Mouse (Mus musculus) gastrocnemius, postnatal 4 days (tissue): ENCODE data around the gene Pnpla1. TPM values are rescaled to one million over a fixed set of nuclear protein-coding genes. Genes with fewer than 3 reads are reported as not detected.
"Not testable (repeated sequence)": the region's sequence is repeated elsewhere in the genome, so short reads cannot be mapped to it uniquely, and the experiment has no call there.

Source experiments
- DNase-seq, 2 experiments: peaks; one replicate each; pipeline ENCODE4 v3.0.0; 2021 to 2022; ENCODE audit warnings: low spot score in 2 of 2, mixed read lengths in 2 of 2
- long read RNA-seq, 2 experiments: library from polyadenylated mRNA; stranded (forward); transcript quantifications; one replicate each; pipeline ENCODE4 v2.0.0; 2021
- total RNA-seq, 2 experiments: library from RNA; stranded (reverse); gene quantifications; 2 replicates each; pipeline ENCODE4 v1.2.3; 2021

Gene Pnpla1
- total RNA-seq = not detected
- long read RNA-seq, experiment 1 = 0 reads
- long read RNA-seq, experiment 2 = 0 reads

DNA sequence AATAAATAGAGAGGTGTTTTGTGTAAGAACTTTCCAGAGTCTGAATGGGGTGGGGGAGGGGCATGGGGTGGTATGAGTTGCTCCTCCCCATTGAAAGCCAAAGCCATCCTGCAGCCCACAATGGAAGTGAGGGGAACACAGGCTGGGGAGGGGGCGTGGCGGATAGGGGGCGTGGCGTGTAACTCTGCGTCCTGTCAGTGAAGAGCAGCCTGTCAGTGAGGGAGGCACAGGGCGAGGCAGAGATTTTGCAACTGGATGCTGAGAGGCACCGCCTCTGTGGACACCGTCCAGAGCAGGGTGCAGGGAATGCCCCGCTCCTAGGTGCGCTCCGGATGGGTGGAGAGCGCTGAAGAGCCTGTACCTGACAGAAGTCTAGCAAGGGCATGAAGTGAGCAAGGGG is at the start of gene Pnpla1:
TSS of gene Pnpla1 (plus strand) at position 207 of the 400 bp plus-strand sequence.
- DNase-seq = no peak

DNA sequence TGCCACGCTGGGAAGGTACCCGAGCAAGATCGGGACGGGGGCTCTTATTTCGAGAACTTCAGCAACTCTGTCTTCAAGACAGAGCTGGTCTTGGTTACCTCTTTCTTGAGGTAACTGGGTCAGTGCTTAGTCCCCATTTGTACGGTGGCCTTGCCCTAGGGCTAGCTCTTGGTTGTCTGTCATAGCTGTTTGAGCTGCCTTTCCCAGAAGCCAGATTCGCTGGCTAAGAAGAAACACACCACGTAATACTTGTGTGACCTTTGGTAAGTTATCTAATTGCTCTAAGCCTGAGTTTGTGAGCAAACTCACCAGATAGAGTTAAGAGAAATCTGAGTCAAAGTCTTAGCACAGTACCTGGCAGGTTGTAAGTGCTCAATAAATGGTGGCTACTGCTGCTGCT is 49.5 kb upstream of the Pnpla1 start:
- no peak for DNase-seq

DNA sequence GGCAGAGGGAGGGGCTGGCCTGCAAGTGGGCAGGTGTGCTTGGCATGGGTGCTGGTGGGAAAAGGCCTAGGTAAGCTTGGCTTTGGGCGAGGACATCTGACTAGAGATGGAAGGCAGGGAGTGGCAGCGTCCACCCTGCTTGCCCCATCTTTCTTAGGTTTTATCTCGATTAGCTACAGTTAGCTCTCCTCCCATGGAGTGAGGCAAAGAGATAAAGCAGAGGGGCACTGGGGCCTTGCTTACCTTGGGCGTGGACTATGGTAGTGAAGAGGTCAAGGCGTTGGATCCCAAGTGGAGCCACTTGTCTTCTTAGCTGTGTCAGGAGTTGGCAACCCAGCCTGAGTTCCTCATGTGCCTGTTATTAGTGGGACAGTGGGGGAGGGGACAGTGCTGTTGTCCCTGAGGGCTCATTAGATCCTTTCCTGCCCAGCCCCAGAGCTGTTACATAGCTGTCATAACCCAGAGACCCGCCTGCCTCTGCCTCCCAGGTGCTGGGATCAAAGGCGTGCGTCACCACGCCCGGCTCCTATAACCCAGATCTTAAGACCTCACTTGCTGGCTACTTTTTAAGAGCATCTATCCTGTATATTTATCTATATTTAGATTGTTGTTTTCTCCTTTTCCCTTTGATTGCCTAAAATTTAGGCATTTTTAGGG is 48.9 kb upstream of the Pnpla1 start:
- DNase-seq = no peak

DNA sequence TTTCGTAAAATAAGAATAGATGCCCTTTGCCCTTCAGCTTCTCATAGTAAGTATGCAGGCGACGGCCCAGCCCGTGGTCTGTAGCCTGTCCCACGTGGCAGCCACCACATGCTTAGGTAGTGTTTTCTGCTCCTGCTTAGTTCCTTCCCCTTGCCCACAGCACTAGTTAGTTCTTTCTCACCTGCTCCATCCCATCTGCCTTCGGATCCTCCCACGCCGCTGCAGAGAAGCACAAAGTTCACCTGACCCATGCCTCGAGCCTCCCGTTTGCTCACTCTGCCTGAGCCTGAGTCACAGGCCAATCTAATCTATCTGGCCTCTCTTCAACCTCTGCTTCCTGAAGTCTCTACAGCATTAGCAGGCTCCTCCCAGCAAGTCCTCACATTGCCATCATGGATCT is 45.9 kb upstream of the Pnpla1 start:
- no peak for DNase-seq

DNA sequence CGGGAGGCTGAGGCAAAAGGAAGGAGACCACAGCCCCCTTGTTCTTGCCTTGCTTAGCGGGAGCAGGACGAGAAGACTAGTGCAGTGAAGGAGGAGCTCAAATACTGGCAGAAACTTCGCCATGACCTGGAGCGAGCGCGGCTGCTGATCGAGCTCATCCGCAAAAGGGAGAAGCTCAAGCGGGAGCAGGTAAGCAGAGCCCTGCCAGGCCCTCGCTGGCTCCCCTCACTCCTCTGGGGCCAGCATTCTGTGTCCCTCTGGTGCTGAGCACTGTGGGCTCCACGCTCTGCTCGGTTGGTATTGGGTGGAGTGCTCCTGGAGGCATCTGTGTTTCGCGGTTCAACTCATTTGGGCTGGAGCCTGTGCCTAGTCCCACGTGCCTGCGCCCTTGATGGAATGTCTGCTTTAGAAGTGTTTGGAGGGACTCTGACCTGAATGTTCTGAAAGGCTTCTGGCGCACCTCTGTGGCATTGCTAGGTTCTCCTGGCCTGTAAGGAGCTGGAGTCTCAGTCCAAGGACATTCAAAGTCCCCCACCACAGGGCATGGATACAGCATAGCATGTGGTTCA is 43.6 kb upstream of the Pnpla1 start:
- no peak for DNase-seq

DNA sequence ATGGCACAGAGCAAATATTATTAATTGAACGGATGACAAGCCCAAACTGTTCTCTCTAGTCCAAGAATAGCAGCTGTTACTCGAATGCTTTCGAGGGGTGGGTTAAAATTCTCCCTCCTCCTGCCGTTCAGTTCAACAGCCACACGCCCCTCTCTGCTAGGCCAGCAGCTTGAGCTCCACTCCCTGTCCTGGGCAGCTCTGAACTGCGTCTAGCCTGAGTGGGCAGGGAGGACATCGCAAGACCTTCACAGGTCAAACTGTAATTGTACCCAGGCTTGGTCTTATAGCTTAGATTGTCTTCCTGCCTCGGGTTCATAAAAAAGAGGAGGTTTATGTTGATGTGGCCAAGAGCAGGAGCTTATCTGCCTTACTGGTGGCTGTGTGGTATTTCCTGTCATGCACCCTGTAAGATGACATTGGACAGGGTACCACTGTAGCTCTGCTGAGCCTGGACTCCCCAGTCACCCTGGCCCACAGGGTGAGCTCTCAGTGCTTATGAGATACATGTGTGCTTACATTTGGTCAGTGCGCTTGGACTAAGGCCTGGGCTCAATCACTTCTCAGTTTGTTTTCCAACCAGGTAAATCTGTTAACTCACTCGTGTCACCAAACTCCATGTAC is 42.7 kb upstream of the Pnpla1 start:
- no peak for DNase-seq

DNA sequence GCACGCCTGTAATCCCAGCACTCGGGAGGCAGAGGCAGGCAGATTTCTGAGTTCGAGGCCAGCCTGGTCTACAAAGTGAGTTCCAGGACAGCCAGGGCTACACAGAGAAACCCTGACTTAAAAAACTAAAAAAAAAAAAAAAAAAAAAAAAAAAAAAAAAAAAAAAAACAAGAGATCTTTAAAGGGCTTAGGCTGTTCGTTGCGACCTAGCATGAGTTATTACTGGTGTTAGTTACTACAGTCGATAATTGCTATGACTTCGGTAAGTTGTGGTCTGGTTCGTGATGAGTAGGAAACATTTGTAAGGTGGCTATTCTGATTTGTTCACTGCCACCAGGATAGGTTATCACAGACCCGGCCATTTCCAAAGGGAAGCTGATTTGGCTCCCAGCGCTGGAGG is 41.9 kb upstream of the Pnpla1 start:
- DNase-seq = not testable (repeated sequence)

DNA sequence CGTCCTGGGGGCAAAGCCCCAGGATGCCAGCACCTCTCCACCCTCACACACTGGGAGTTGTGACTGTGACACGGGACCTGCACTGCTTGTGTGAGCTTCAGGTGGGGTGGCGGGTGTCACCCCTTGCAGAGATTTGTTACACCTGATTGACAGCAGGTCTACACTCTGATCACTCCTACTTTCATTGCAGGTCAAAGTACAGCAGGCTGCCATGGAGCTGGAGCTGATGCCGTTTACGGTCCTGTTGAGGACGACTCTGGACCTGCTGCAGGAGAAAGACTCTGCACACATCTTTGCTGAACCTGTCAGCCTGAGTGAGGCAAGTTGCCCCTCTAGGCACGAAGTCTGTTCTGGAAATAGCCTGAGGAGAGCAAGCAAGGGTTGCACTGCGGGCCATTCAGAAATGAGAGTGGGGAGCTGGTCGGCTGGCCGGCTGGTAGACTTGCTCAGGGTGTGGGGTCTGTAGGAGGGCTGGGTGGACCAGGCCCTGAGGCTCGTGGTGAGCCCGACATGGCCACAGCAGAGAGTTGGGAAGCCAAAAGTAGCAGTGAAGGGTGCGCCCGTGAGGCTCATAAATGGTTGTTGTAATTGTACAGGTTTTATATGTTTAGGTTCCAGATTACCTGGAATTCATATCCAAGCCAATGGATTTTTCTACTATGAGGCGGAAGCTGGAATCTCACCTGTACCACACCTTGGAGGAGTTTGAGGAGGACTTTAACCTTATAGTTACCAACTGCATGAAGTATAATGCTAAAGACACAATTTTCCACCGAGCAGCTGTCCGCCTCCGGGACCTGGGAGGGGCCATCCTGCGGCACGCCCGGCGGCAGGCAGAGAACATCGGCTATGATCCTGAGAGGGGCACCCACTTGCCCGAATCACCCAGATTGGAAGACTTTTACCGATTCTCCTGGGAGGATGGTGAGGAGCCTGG is 41.1 kb upstream of the Pnpla1 start:
- no peak for DNase-seq

DNA sequence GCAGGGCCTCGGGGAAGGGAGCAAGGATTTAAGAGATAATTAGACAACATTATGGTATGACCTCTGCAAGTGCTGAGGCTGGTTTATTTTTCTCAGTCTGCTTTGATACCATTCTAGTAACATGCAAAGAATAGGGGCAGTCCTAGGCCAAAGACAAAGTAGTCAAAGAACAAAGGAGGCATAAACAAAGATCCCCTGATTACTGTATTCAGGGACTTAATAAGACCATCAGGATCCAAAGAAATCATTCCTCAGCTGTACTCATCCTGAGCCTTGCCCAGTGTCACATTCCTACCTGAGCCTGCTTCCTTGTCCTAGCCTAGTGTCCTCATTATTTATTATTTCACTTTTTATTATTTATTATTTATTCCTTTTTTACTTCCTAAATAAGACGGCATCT is 38.0 kb upstream of the Pnpla1 start:
- DNase-seq = no peak

DNA sequence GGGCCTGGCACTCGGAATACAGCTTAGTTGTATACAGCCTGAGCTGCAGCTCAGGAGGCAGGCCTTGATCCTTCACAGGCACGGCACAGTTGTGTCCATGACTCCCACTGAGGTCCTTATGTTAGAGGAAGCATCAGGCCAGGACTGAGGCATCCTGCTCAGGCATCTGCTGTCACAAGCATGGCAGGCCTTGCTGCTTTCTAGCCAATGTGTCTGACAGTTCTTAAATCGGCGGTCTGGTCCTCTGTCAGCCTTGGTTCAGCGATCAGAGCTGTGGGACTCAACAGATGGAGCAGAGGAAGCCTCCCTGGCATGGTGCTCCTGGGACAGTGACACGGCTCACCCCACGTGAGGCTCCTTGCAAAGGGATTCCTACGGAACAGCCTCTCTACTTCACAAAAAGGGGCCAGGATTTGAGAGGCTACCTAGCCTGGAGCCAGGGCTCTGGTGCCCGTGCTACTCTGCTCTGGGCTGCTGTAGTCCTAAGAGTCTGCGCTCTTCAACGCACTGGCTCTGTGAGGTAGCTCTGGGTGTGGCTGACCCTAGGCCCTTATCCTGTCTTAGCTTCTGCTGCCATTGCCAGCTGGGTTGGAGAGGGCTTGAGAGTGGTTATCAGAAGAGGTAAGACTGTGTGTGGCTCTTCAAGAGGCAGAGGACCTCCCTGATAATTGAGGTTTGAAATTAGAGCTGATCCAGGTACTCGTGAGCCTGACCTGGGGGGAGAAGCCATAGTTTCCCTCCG is 35.0 kb upstream of the Pnpla1 start:
- no peak for DNase-seq

DNA sequence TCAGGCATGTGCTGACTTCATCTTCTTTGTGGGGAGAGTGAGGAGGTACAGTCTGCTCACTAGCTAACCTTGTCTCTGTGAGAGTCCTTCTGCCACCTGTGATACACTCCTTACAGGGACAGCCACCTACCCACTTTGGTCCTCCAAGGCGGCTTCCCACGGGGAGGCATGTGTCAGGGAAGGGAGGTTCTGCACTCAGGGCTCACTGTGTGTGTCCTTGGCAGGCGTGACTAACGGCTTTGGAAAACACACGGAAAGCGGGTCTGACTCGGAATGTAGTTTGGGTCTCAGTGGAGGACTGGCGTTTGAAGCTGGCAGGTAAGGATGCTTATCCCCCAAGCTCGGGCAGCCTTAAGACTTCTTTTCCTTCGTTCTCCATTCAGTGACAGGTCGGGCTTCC is 34.5 kb upstream of the Pnpla1 start:
- no peak for DNase-seq

DNA sequence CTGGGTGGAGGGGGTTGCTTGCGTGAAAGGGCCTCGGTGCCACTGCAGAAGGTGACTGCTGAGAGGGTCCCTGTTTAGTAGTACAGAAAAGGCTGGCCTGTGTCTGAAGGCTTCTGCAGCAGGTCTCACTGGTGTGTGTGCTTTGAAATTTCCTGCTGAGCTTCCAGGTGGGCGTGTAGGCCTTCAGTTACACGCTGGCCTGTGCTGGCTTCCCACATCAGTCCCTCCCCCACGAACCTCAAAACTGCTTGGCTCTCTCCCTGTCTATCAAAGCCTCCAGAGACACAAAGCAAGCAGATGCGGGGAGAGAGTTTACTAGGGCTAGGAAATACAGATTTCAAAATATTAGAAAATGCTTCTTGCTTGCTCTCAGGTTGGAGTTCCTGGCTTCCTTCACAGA is 33.3 kb upstream of the Pnpla1 start:
- no peak for DNase-seq

DNA sequence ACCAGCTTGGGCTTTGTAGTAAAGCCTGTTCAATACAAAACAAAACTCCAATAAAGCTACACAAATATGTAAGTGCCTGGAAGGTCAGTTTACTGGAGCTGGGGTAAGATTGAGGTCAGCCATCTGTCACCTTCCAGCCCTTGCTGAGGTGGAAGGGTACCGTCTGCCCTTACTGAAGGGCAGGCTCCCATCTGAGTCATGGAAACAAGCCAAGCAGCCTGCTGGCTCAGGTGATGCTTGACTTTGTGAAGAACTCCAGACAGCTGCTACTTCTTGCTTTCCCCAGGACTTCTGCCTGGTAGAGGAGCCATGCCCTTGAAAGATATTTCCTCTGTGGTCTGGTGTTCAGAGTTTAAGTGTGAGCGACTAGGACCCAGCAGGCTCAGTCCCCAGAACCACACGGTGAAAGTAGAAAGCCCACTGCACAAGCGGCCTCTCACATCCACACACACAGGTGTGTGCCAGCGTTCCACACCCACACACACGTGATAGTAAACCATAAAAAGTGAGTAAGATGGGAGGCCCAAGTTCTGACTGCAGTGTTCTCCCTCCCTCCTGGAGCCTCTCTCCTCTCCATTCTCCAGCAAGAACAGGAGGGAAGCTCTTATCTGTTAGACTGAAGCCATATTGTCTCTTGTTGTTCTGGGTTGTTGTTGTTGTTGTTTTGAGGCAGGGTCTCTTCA is 32.7 kb upstream of the Pnpla1 start:
- no peak for DNase-seq

DNA sequence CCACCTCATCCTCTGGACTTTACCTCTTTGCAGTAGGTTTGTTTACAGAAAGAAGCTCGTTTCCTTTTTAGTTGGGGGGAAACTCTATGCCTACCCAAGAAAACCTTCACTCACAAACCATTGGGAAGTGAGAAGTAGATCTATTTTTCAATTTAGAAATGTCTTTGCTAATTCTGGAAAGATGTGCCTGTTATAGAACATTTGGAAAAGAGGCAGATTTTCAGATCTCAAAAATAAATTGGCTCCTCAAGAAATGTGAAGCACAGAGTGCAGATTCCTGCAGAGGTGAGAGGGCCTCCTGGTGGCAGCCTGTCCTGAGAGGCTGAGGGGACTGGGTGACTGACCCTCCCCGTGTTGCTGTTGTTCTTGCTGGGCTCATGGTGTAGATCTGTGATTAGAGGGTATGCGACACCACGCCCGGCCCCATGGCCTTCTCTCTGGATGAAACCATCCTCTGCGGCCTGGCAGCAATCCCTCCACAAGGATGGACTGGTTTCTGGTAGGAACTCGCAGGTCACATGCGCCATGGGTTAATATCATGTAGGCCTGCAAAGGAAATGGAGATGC is 30.5 kb upstream of the Pnpla1 start:
- no peak for DNase-seq

DNA sequence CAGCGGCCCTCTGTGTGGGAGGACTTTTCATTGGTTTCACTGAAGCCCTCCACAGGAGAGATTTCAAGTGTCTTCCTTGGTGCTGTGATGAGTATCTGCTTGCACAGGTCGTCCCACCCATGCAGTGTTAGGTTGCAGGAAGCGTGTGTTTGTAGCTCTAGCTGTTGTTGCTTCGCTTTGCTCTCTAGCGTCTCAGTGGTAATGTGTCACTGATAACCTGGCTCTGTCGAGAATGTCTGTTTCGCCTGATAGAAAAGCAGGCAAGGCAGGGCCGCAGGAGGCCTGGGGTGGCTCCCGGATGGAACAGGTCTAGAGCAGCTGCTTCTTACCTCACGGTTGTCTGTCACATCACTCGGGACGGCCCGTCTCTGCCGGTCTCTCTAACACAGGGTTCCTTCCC is 29.1 kb upstream of the Pnpla1 start:
- no peak for DNase-seq

DNA sequence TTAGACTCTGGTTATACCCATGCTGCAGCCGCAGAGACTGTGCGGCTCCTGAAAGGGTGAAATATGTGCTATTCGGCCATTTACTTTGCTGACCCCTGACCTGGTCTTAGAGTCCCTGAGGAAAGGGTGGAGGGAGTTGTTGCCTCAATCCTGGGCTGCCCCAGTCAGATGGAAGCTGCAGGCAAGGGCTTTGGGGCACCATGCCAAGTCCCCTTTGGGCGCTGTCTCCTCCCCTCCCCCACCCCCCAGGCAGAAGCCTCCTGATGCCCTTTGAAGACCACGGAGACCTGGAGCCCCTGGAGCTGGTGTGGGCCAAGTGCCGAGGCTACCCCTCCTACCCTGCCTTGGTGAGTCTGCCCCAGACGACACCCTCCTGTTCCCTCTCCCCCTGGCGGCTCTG is 27.1 kb upstream of the Pnpla1 start:
- DNase-seq = no peak

DNA sequence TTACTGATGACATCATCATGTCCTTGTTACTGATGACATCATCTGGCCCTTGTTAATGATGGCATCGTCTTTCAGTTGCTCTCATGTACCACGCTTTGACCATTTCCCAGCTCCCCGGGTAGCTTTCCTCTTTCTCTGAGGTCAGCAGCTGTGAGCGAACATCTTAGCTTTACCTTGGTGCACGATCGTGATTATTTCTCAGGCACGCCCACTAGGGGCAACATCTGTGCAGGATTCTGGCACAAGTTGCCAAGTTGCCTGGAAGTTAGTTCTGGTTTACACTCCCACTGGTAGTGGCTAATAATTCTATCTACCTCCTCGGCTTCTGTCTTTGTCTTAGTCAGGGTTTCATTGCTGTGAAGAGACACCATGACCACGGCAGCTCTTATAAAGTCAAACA is 26.2 kb upstream of the Pnpla1 start:
- DNase-seq = no peak

DNA sequence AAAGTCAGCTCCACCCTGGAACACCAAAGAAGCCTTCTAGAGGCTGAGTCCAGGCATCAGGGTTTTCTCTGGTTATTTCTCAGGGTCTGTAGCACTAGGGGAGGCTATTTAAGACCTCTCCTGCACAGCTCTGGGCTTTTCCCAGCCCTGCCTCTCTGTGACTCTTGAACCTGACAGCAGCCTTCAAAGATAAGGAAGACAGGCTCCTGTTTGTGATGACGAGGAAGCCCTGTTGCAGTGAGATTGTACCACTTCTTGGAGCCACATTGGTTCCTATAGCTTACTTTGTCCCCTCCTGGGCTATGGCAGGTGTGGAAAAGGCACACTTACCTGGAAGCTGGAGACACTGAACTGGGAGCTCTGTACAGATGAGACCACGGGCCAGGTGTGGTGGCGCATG is 25.3 kb upstream of the Pnpla1 start:
- no peak for DNase-seq

DNA sequence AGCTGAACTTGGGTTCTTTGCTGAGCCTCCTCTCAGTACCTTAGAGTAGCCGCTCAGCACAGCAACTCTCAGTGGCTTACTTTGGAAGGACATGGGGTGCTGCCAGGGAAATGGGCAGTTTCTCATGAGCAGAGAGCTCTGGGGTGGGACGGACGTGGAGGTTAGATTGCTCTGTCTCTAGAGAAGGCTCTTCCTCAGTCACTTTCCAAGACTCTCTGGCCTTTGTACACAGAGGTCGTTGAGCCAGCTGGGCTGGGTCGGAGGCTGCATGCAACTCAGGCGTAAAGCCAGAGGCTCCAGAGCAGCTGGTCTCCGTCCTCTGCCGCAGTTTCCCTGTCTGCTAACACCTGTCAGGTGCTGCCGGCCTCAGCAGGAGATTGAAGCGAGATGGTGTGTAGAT is 23.5 kb upstream of the Pnpla1 start:
- no peak for DNase-seq

DNA sequence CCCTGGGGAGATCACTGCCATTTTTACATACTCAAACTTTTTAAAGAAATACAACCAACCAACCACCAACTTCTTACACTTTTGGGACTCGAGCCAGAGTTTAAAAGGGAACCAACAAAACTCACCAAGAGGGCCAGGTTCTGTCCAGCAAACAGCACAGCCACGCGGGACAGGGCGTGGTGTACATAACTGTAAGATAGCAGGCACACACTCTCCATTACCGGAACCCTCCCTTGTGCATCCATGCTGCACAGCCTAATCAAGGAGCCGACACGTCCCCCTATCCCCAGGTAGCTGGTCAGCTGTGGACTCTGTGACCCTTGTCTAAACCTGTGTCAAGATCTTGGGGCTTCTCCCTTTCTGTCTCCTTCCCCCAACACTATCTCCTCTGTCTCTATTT is 20.4 kb upstream of the Pnpla1 start:
- DNase-seq = no peak
